Mouse (Mus musculus) T-helper 2 cell (primary cell): ENCODE measurements at regions not wholly inside any gene's neighbourhood (a gene's known extent, or its start where the extent isn't known, plus 50 kb on each side); places are given as distances from the start of the nearest gene placed in this dataset.
"Not testable (repeated sequence)": the region's sequence is repeated elsewhere in the genome, so short reads cannot be mapped to it uniquely, and the experiment has no call there.

Experiments
- in situ Hi-C: fragments of 300-600 bp; cut with MboI, MseI; formaldehyde crosslinking; loops from one replicate; pipeline ENCODE4 v1.15.1; 2025; ENCODE audit warnings: high pct_unique_total_duplicates

- in situ Hi-C loops = no loop called here
Measured at GRCm38 (mm10) chr14:74201710-74202109, 438.9 kb upstream of the Htr2a start.

GRCm38 (mm10) chr14:74205011-74205410 lies 435.6 kb upstream of the Htr2a start:
- in situ Hi-C loops = no loop called here

GRCm38 (mm10) chr14:74217914-74218446 lies 422.7 kb upstream of the Htr2a start:
- in situ Hi-C loops = no loop called here

DNA sequence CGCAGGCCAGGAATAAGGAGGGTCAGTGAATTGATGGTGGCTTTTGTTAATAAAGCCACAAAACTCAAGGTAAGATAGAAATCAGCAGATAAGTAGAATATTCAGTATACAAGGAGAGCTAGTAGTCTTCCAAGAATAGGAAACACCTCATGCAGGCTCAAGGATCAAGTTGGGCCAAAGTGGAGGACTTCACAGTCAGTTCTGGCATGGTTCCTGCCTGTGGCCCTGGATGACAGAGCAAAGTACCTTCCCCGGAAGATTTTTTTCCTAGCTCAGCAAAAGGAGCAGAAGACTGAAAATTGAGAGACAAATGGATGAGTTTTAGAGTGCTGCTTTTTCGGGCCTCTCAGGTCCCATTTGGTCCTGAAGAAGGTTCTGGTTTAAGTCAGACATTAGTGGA lies 420.9 kb upstream of the Htr2a start:
- in situ Hi-C loops = no loop called here

- in situ Hi-C loops = no loop called here
Measured at GRCm38 (mm10) chr14:74222093-74222492, 418.5 kb upstream of the Htr2a start.

DNA sequence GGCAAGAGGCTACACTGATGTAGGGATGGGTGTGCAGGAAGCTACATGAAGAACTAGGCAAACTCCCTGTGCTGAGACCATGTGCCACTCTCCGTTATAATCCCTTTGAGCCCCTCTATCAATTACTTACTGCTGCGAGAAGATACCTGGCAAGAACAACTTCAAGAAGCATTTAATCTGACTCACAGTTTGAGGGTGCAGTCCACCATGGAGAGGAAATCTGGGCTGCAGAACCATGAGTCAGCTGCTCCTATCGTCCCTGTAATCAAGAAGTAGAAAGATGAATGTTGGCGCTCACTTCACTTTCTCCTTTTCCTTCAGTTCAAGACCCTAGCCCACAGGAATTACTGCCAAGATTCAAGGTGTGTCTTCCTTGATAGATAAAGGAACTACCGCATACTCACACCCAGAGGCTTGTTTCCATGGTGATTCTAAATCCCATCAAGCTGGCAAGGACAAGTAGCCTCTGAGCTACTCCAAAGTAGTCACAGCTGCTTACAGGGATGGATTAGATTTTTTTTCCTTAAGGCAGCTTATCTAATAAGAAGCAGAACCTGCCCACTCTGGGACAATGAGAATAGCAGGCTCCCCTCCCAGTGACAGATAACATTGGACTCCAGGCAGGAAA lies 411.0 kb upstream of the Htr2a start:
- in situ Hi-C loops = no loop called here

- in situ Hi-C loops = no loop called here
Measured at GRCm38 (mm10) chr14:74240212-74240611, 400.4 kb upstream of the Htr2a start.

DNA sequence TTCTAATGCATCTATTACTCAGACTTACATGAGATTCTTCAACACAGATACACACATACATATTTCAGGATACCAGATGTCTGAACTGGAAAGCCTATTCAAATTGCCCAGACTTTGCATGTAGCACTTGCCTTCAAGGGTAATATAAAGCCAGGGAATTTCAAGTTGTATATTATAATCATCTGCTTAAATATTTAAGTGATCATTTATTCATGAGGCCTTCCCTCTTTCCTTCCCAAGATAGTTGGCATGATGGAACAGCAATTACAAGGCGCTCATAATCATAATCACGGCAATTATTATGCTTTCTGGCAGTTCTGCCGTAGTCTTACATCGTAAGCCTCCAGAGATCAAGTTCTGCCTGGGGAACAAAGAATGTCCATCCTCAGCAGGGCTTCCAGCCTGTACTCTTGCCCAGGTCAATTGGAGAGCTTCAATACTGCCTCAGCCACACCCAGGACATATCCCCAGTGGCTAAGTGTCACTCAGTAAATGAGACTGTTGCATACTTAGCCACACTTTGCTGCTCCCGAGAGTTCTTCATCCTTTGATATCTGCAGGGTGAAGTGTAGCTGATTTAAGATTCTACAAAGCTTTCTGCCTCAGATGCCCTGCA lies 391.3 kb upstream of the Htr2a start:
- in situ Hi-C loops = no loop called here

DNA sequence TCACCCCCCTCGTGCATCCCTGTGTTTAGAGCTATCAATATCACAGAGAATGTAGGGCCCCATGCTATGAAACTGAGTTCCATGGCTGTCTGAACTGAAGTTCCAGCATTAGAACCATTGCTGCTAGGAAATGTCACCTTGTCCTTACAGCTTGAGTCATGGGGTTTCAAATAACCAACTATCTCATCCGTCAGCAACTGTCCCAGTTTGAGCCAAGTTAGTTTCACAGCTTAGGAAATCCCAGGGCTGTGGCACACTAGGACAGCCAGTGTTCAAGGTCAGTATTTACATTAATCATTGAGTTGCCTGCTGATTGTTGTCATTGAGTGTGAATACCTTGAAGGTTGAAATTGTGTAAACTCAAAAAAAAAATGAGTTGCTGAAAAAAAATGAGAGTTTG lies 390.6 kb upstream of the Htr2a start:
- in situ Hi-C loops = no loop called here

- in situ Hi-C loops = no loop called here
Measured at GRCm38 (mm10) chr14:74252189-74253145, 388.2 kb upstream of the Htr2a start.

DNA sequence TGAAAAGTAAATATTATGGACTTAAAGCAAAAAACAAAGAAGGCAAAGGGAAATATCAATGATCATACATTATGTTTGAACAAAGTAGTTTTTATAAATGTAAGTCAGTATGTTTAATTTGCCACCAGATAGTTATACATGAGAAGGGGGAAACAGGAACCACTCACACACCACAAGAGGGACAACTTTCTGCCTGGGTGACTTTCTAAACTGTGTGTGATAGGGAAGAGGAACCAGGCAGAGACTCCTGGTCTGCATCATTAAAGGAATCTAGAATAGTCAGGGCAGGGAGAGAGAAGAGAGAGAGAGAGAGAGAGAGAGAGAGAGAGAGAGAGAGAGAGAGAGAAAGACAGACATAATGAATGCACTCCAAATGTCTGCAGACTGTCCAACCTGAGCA lies 385.6 kb upstream of the Htr2a start:
- in situ Hi-C loops = no loop called here

- in situ Hi-C loops = no loop called here
Measured at GRCm38 (mm10) chr14:74259437-74259836, 381.2 kb upstream of the Htr2a start.

DNA sequence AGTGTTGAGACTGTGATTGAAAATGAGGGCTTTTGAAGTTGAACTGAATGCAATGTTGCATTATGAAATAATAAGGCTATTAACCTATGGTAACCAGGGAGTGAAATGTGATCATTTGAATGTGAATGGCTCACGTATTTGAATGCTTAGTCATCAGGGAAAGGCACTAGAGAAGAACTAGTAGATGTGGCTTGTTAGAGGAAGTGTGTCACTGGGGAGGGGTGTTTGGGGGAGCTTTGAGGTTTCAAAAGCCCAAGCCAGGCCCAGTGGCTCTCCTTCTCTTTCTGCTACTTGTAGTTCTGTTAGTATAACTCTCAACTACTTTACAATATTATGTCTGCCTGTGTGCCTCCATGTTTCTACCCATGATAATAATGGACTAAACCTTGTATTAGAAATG lies 373.6 kb upstream of the Htr2a start:
- in situ Hi-C loops = no loop called here

- in situ Hi-C loops = no loop called here
Measured at GRCm38 (mm10) chr14:74294560-74294959, 346.1 kb upstream of the Htr2a start.

DNA sequence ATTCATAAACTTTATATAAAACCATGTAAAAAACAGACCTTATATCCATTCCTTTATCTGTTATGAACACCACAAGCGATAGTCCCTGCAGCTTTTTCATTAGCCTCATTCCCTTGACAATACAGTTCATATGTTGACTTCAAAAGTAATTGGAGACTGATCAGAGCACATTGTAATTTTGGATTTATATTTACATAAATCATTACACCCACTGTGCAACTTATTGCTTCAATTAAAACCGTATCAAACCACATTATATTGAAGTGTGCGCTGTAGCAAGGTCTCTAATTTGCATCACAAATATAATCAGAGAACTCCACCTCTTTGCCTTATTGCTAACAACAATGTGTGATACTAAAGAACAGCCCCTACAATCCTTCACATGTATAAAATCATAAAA lies 336.2 kb upstream of the Htr2a start:
- in situ Hi-C loops = no loop called here

GRCm38 (mm10) chr14:74306717-74307307 lies 333.8 kb upstream of the Htr2a start:
- in situ Hi-C loops = no loop called here

- in situ Hi-C loops = not testable (repeated sequence)
Measured at GRCm38 (mm10) chr14:74309451-74309850, 331.2 kb upstream of the Htr2a start.

GRCm38 (mm10) chr14:74327291-74327690 lies 313.3 kb upstream of the Htr2a start:
- in situ Hi-C loops = loop anchor here (25.0 kb wide), 1 partner anchor 1010 kb away; no protein-coding TSS in a partner anchor

DNA sequence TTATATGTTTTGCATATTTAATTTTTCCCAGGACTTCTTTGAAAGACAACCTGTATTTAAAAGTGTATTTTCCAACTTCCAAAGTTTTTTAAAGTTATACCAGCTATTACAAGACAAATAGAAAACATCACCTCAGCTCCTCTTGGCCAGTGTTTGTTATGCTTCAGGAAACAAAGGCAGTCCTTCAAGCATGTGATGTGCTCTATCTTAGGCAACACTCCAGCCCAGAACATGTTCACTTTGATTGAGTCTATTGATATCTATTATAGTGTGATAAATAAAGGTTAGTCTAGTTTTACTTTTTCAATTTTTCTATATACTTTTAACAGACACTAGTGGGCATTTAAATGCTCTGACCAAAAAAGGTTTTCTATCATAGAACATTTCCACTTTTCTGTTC lies 289.9 kb upstream of the Htr2a start:
- in situ Hi-C loops = no loop called here

DNA sequence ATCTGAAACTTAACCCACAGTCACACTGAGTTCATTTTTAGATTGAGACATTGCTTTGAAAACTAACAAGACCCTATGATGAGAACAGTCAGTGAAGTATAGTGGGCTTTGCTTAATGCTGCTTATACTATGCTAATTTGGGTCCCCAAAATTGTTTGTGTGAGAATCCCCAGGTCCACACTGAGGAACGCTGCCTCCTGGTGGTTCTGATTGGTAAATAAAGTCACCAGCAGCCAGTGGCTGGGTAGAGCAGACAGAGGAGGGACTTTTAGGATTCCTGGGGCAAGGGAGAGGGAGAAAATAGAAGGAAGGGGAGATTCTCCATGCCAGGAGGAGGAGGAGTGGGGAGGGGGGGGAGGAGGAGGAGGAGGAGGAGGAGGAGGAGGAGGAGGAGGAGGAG lies 288.4 kb upstream of the Htr2a start:
- in situ Hi-C loops = no loop called here

GRCm38 (mm10) chr14:74358730-74359444 lies 281.8 kb upstream of the Htr2a start:
- in situ Hi-C loops = no loop called here
